Mouse (Mus musculus): ENCODE measurements around the gene Nxpe4.
"Not testable (repeated sequence)": the region's sequence is repeated elsewhere in the genome, so short reads cannot be mapped to it uniquely, and the experiment has no call there.

Nxpe4 gene

DNA sequence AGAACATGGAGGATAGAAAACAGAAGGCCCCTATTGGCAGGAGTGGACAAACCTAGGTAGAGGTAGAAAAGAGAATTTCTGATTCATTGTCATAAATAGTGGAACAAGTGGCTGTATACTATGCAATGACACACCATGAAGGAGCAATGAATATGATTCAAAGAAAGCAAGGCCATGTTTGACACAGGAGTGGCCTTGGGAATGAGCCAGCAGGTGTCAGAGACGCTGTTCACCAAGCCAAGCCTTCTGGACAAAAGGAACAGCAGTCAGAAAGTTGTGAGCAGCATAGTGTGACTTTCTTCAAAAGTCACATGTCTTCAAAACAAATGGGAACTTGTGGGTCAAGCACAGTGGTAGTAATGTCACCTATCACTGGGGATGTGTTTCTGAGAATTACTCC is 80.0 kb downstream of the Nxpe4 start:
- no peak for DNase-seq

DNA sequence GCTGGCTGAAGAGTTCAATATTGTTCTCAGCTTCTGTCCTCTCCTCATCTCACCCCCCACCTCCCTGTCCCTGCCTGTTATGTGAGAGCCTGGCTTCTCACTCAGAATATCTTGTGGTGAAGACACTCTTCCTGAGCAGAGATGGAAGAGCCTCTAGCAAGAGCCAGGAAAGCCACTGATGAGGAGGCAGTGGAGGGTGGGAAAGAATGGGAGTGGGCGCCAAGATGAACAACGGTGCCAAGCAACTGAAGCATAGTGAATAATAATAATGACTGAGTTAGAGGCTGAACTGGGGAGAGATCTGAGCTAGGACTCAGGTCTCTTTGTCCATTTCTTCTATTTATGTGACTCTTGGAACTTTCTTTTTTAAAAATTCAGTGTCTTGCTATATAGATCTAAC is 80.9 kb downstream of the Nxpe4 start:
- no peak for DNase-seq

DNA sequence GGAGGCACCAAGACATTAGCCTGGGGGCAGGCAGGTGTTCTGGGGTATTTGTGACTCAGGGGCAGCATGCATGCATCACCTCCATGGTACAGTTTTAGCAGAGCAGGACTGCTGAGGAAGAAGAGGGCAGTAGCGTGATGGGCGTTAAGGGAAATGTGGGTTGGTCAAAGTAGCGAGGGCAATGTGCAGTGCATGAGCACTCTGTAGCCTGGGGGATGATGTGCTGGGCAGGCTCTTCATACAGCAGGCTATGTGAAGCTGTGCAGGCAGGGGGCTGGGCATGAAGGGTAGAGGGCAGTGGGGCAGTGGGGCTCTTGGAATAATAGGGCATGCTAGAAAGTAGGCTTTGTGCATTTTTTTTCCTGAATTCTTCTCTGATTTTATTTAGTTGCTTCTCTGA is 82.4 kb downstream of the Nxpe4 start:
- DNase-seq = no peak

DNA sequence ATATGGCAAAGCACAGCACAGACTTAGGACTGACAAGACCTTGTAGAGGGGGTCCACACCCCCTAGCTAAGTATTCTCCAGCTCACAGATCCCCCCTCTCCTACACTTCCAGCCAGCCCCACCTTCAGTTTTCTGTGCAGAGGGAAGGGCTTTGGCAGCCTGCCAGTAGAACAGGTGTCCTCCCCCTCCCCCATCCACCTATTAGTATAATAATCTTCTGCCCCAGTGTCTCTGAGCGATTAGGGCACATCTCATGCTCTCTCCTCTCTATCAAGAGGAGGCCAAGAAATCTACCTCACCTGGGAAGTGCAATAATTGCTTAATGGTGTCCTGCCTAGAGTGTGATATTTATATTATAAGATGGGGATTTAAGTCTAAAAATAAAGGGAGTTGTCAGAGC is 83.7 kb downstream of the Nxpe4 start:
- DNase-seq = peak; percentile 5

DNA sequence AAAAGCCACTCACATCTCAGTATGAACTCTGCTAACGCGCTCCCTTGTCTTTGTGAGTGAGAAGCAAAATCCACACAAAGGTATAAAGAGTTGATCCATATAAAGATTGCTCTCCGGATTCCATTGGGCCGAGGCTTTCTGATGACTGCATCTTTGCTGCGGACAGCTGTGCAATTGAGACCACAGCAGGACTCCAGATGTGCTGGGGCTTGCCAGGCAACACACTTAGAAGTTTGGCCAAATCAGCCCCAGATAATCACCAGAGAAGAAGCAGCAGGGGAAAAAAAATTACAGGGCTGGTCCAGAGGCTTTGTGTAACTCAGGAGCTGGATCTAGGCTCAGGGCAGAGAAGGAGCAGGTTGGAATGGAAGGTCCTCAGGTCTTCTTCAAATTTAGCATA is 85.5 kb downstream of the Nxpe4 start:
- no peak for DNase-seq

DNA sequence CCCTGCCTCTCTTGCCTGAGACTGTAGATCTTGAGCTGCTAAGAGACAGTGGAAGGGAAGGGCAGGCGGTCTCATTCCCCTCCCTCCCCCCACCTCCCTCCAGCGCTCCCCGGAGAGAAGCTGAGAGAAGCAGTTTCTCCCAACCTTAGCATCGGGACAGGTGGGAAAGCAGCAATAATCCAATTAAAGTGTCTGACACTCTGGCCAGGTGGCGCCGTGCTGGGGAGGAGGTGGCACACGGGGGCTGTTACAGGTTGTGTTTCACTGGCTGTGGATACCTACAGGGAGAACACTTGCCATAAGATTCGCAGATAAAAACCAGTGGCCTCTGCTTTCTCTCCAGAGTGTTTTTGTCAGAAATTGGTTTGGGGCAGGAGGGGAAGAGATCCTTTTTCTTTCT is 90.4 kb downstream of the Nxpe4 start:
- no peak for DNase-seq

DNA sequence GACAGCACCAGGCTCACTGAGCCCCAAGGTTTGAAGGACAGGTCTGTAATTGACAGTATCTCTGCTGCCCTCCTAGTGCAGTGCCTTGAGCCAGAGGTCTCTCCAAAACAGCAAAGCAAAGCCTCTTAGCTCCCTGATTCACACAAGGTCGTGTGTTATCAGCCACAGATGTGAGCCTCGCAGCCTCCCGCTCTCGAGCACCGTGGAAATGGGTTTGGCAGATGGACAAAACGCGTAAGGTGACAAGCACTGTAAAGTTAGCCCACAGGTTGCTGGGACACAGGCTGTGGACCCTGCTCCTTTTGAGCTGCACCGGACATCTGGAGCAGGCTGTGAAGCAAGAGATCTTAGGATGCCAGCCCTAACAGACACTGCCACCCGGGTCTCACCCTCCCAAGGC is 95.2 kb downstream of the Nxpe4 start:
- DNase-seq = no peak

DNA sequence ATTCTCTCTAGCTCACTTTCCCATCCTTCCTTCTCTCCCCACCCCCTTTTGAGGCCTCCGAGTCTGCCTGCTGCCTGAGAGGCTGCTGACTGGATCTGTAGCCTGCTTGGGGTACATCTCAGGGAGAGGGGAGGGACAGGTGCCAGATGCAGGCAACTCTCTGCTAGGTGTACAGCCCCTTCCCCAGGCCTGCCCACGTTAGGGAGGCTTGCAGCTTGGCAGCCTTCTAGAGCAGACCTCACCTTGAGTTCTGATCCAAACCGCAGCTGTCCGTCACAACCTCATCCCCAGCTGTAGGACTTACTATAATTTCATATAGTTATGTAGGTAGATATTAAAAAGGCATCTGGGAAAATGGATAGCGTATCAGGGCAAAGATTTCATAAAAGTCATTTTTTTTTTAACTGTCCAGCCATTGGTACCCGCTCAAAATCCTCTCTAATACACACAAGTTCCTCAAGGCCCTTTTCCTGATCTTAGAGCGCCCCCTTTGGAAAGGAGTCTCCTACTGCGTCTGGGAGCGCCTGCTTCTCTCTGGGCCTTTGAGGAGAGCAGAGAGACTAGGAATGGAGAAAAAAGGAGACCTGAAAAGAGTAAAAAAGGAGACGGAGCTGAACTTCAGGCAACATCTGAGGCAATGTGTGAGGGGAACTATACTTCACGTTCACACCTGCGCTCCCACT is 96.1 kb downstream of the Nxpe4 start:
- peak; percentile 18 for DNase-seq

DNA sequence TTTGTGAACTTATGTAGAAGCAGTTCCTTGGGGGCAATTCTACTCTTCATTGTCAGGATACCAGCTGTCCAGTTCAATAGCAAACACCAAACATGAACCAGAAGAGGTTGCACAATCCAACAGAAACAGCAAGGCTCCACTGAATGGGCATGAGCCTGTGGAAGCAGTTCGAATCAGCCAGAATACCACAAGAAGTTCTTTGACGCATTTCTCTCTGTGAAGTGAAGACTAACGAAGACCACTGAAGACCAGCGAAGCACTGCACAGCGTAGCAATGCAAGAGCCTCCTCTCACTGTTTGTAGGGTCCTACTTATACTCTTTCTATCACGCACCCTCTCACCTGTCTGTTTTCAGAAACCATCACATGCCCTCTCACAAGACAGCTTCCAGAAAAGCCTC is 102.8 kb downstream of the Nxpe4 start:
- DNase-seq = no peak

DNA sequence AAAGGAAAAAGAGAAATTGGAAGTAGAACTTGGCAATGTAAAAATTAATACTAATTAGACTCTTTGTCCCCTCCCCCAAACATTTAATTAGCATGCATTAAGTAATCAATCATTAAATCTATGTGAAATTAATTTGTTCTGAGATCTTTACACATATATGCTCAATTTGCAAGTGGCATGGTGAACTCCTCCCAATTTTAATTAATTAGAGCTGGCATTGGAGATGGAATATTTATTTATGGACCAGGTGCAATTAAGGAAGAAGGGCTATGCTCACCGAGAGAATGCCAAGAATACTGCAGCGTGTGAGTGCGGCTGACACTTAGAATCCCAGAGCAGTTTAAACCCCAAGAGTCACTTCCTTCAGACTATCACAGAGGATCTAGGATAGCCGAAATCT is 103.7 kb downstream of the Nxpe4 start:
- no peak for DNase-seq

DNA sequence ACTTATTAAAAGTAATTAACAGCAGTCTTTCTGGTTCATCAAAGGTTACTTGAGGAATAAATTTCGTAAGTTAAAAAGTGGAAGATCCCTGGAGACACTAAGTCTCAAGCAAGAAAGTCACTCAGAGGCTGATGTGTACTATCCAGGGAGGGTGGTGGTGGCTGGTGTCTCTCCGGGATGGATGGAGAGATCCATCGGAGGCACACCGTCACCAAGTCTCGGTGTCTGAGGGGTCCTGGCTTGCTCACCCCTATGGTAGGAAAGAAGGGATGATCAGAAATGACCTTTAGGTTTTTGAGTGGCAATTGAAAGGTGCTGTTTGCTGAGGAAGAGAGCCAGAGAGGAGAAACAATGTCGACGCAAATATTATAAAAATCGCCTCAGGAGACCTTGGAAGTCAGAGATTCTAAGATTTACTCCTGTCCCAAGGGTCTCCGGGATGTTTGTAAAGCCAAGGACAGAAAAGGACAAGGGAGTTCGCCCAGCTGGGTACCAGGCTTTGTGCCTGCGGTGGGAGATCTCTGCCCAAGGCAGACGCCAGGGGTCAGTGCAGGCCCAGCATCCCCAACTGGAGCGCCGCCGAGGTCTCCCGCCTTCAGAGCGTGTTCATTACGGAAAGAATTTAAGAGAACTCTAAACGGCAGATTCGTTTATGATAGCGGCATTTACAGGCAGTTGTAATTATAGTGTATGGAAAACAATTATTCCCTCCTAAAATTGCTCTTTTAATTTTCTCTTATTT is 104.6 kb downstream of the Nxpe4 start:
- peak; percentile 57 for DNase-seq

DNA sequence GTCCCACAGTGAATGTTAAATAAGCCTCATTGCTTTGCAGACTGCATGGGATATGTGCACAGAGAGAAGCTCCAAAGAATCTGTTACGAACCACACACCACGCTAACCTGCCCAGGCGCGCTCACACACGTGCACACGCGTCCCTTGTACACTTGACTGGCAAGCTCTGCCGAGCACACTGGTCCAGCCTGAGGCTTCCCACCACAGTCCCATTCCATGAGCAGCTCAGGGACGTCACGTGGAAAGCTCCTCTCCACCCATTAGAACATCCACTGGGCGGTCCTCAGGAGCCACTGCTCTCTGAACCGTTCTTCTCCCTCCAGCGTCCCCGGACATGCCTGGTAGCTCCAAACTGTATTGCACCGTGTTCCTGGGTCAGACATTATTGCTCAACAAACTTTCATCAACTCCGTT is 105.2 kb downstream of the Nxpe4 start:
- DNase-seq = peak; percentile 42

DNA sequence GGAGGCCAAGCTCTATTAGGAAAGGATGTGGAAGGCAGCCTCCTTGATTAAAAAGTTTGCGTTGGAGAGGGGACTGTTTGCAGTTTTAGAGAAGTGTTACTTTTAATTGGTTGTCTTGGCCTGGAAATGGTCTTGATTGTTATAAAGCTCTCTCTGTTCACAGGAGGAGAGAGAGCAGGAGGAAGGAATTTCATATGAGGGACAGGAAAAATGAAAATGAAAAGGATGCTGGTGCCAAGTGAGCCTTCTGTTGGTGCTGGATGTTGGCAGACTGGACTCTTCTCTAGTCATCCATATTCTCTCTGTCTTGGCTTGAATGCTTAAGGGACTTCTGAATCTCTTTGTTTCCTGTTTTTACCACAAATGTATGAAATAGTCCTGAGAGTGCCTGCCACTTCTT is 106.1 kb downstream of the Nxpe4 start:
- DNase-seq = peak; percentile 16

DNA sequence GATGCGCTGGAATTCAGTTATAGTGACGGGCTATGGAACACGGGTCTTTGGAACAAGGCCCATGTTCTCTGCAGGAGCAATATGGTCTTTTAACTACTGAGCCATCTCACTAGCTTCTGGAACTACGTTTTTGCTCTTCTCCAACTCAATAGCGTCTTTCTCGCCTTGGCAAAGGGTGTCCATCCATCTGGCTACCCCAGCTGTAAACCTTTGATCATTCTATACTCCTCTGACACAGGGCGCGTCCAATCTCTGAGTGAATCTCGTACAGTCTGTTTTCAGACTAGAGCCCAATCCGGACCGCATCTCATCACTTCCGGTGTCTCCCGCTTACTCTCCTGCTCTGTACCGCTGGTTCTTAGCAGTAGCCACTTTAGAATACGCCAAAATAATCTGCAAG is 115.0 kb downstream of the Nxpe4 start:
- no peak for DNase-seq

DNA sequence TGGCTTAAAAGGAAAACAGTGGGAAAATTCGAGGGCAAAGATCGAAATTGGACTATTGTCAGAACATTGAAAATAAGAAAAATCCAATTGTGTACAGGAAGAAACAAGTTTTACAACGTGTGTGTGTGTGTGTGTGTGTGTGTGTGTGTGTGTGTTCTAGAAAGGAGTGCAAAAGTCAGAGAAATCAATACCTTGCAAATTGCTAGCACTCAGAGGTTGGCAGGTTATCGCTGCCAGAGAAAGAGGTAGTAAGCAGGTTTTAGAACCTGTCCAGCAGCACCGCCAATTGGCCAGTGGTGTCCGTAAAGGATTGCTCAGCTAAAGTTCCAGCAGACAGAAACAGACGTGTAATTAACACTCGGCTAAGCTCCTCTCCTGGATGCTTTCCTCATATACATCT is 122.4 kb downstream of the Nxpe4 start:
- DNase-seq = no peak

DNA sequence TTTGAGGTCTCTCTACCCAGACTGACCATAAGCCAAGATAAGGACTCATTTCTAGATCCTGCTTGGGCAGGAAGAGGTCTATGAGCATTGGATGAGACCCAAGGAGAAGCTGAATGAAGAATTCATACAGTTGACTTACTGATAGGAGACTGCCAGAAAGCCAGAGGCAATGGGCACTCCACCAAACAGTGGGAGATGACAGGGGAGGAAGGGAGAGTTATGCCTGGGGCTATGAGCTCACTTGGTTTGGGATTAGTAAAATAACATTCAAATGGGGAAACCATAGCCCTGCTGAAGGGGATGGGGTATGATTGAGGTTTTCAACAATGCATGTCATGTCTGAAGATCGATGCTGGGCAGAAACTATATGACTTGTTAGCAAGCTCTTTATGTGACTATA is 128.5 kb downstream of the Nxpe4 start:
- DNase-seq = no peak

DNA sequence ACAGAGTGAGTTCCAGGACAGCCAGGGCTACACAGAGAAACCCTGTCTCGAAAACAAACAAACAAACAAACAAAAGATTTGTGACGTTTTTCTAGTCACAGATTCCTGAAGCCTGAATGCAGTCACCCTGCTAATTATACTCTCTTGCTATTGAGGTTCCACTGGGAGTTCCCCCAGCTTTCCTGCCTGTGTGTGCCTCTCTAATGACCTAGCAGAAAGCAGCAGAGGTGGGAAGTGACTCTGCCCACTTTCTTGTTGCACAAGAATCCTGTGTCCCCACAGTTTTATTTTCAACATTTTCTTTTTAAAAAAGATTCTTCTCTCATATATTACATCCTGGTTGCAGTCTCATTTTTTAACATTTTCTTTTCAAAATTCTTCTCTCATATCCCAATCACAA is 132.9 kb downstream of the Nxpe4 start:
- no peak for DNase-seq

DNA sequence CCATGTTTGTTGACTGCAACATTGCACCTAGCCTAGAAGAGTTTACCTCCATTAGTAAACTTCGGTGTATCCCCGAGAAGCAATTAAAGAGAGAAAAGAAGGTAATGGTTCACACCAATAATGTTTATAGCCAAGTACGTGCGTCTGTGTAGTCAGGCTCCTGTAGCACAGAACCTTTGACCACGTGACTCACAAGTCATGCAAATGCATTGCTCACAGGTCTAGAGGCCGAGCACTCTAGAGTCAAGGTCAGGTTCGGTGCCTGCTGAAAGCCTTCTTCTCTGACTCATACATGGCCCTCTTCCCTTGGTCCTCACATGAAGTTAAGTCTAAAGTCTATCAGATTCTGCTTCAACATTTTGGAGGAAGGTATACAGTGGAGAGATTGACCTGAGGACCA is 137.2 kb downstream of the Nxpe4 start:
- no peak for DNase-seq

DNA sequence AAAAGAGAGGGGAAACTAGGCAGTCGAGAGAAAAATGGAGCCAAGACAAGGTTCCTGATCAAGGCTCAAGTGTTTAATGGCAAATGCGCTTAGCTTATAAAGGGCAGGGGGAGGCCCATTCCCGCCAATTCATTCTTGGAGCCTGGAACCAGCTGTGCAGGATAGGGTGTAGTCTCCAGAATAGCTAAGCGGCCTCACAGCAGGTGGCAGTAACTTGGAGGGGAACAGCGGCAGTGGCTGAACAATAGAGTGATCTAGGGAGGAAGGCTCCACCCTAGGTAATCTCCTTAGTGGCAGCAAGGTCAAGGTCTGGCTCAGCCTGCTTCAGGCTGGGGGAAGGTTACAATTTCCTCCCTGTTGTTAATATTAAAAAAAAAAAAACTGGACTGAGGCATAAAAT is 141.7 kb downstream of the Nxpe4 start:
- DNase-seq = not testable (repeated sequence)

DNA sequence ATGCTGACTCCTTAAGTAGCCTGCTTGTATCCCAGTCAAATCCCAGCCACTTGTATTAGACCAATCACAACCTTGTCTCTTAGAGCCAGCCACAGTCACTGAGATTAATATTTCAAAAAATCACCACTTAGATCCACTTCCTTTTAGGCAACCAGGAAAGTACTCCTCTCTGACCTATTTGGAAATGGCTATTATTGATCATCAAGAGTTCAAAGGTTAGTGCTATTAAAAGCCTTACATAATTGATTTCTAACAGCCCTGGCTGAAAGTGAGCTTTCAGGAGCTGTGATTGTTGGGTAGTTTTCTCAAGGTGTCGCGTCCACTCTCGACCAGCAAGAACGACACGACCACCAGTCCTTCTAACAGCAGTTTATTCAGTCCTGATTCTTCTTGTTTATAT is 149.4 kb downstream of the Nxpe4 start:
- DNase-seq = no peak

DNA sequence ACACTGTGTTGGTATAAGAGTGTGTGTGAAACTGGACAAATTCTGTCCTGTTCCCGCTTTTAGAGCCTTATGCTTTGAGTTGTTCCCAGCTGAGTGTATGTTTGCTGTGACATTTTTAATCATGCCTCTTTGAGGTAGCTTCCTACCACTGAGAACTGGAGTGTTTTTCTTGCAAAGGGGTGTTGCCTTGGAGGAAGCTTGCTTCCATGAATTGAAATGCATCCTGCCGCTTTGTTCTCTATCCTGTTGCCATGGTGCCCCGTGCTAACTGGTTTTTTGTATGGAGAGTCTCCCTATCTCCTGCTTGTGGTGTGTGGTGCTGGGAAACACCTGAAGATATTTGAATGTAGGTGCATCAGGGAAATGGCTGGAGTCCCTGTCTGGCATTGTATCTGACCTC is 152.4 kb downstream of the Nxpe4 start:
- no peak for DNase-seq

DNA sequence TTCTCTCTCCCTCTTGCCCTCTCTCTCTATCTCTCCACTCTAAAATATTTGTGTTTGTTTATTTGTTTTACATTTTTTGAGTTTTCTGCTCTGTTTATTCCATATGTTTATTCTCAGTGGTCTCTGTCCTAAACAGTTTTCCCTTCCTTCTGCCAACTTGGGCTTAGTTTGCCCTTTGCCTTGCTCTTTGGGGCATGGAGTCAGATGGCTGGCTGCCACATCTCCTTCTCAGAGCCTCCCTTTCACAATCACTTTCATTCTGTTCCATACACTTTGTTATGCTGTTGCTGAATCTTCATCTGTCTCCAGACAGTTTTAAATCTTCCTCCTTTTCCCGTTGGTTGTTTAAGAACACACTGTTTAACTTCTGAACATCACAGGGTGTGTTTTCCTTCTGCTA is 154.0 kb downstream of the Nxpe4 start:
- no peak for DNase-seq

DNA sequence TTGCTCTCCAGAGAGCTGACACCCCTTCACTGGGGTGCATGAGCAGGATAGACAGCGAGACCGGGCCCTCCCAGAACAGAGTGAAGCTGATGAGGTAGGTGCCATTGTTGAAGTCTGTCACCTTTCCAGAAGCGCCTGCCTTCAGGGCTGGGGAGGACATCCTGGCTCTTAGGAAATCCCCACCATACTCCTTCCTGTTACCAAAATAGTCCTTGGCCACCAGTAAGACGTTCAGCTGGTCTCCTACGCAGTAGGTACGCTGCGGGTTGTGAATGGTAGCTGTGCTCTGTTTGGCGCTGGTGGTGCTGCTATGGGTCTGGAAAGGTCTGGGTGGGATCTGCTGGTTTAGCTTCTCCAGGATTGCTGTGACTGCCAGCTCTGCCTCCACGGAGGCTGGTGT is 164.5 kb downstream of the Nxpe4 start:
- no peak for DNase-seq

DNA sequence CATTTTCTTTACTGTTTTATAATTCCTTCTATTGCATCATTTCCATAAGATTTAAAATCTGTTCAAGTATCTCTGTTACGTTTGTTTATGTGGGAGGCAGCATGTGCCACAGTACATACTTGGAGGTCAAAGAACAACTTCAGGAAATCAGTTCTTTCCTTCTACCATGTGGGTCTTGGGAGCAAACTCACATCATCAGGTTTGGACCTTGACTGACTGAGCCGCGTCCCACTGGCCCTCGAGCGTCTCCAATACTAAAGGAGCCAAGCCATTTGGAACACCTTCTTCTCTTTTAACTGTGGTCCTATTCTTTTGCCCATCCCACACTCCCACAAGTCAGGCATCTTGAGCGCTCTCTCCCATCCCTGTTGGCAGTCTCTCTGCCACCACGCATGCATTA is 167.8 kb downstream of the Nxpe4 start:
- DNase-seq = no peak

Data from cerebellum, adult 9-11 months (tissue).